Mouse (Mus musculus) stomach, adult 2 months (tissue): ENCODE measurements around the gene Prl2a1. TPM values are rescaled to one million over a fixed set of nuclear protein-coding genes. Genes with fewer than 3 reads are reported as not detected.

Source experiments
- polyA plus RNA-seq: library from polyadenylated mRNA; depleted of rRNA; stranded (reverse); fragments of >200 nt; gene quantifications from 2 replicates; pipeline ENCODE4 v1.2.3, GENCODE M21; 2012; rRNA removed

The Prl2a1 gene
- not detected in 2 replicates for polyA plus RNA-seq

GRCm38 (mm10) chr13:27801354-27801753, at the start of gene Prl2a1:
Gene Prl2a1, plus strand, starts transcription at chr13:27801654.

GRCm38 (mm10) chr13:27780704-27781103, 20.8 kb upstream of the Prl2a1 start, which contains the start of gene Prl7c1:
Gene Prl7c1, minus strand, starts transcription at chr13:27780804.

GRCm38 (mm10) chr13:27849042-27849441, 47.6 kb downstream of the Prl2a1 start, which contains the start of gene Prl2c1:
Gene Prl2c1, plus strand, starts transcription at chr13:27849342.

Other genes starting within 250 kb of the Prl2a1 start
- not detected in 2 replicates for gene Prl8a9, start 237.0 kb upstream of the Prl2a1 start, polyA plus RNA-seq
- gene Prl8a1, start 219.5 kb upstream of the Prl2a1 start, polyA plus RNA-seq = not detected in 2 replicates
- gene Prl7b1, start 191.1 kb upstream of the Prl2a1 start, polyA plus RNA-seq = not detected in 2 replicates
- gene Prl7a1, start 159.2 kb upstream of the Prl2a1 start, polyA plus RNA-seq = not detected in 2 replicates
- not detected in 2 replicates for gene Prl7a2, start 133.6 kb upstream of the Prl2a1 start, polyA plus RNA-seq
- gene Prl7d1, start 84.9 kb upstream of the Prl2a1 start, polyA plus RNA-seq = not detected in 2 replicates
- not detected in 2 replicates for gene Prl7c1, start 20.9 kb upstream of the Prl2a1 start, polyA plus RNA-seq
- not detected in 2 replicates for gene Prl2c1, start 47.7 kb downstream of the Prl2a1 start, polyA plus RNA-seq
- not detected in 2 replicates for gene Prl4a1, start 214.6 kb downstream of the Prl2a1 start, polyA plus RNA-seq